Mouse (Mus musculus) ES-E14 (cell line): Measurements from ENCODE around the gene Tbc1d22b. TPM values are rescaled to one million over a fixed set of nuclear protein-coding genes. Genes with fewer than 3 reads are reported as not detected.

Experiments used
- DNase-seq: peaks from one replicate; pipeline ENCODE4 v3.0.0-alpha.2; 2013; ENCODE audit warnings: low read depth, low spot score
- H3K27ac ChIP-seq: 2 replicates; pipeline ENCODE4 v1.5.1; 2012; ENCODE audit warnings: low read depth, mild to moderate bottlenecking, low read length, moderate library complexity, mixed read lengths; ENCODE audit not compliant: poor library complexity, insufficient read depth, severe bottlenecking
- H3K36me3 ChIP-seq: 2 replicates; pipeline ENCODE4 v1.6.1; 2012; ENCODE audit warnings: mild to moderate bottlenecking, low read length, moderate library complexity, mixed read lengths; ENCODE audit not compliant: control insufficient read depth, poor library complexity, insufficient read depth, severe bottlenecking
- H3K4me1 ChIP-seq, 2 experiments: fragments of 150-350 bp in 1 of 2; sonication (generic) in 1 of 2; 2 replicates each; pipeline ENCODE4 v1.6.1; 2012; ENCODE audit warnings: low read length in 2 of 2, mild to moderate bottlenecking in 1 of 2, mixed read lengths in 1 of 2; ENCODE audit not compliant: control insufficient read depth in 2 of 2, insufficient read depth in 2 of 2, poor library complexity in 1 of 2
- H3K4me3 ChIP-seq, 2 experiments: fragments of 150-350 bp in 1 of 2; sonication (generic) in 1 of 2; 2 replicates each; pipeline ENCODE4 v1.5.1; 2012; ENCODE audit warnings: low read length in 2 of 2, low read depth in 1 of 2, mild to moderate bottlenecking in 1 of 2, mixed read lengths in 1 of 2; ENCODE audit not compliant: insufficient read depth in 1 of 2, poor library complexity in 1 of 2, severe bottlenecking in 1 of 2
- H3K9ac ChIP-seq: 2 replicates; pipeline ENCODE4 v1.6.1; 2012; ENCODE audit warnings: low read depth, mild to moderate bottlenecking, low read length, mixed read lengths; ENCODE audit not compliant: poor library complexity, insufficient read depth, severe bottlenecking
- H3K9me3 ChIP-seq: fragments of 150-350 bp; sonication (generic); 2 replicates; pipeline ENCODE4 v1.6.1; 2012; ENCODE audit warnings: low read depth, mild to moderate bottlenecking, low read length; ENCODE audit not compliant: control insufficient read depth, insufficient read depth
- CHD2 ChIP-seq: IDR thresholded peaks from 2 replicates; pipeline ENCODE4 v1.6.1; 2014; ENCODE audit warnings: mild to moderate bottlenecking, low read depth, low read length, inconsistent platforms
- HCFC1 ChIP-seq: IDR thresholded peaks from 2 replicates; pipeline ENCODE4 v1.6.1; 2012; ENCODE audit warnings: low read length, inconsistent platforms, borderline replicate concordance; ENCODE audit not compliant: insufficient read depth
- MAFK ChIP-seq: IDR thresholded peaks from 2 replicates; pipeline ENCODE4 v1.6.1; 2014; ENCODE audit warnings: mild to moderate bottlenecking, low read depth, low read length, inconsistent platforms; ENCODE audit not compliant: insufficient read depth
- ZC3H11A ChIP-seq: IDR thresholded peaks from 2 replicates; pipeline ENCODE4 v1.6.1; 2012; ENCODE audit warnings: low read depth, mild to moderate bottlenecking, inconsistent platforms, low read length, borderline replicate concordance
- ZNF384 ChIP-seq: IDR thresholded peaks from 2 replicates; pipeline ENCODE4 v1.6.1; 2012; ENCODE audit warnings: low read depth, low read length, inconsistent platforms
- in situ Hi-C, 2 experiments: fragments of 600-800 bp; cut with MboI; formaldehyde crosslinking; loops; one replicate each; pipeline ENCODE4 v1.15.1; 2025; ENCODE audit warnings: low sequenced_read_pairs in 2 of 2, inconsistent platforms in 1 of 2; ENCODE audit not compliant: unreplicated experiment in 2 of 2
- total RNA-seq: library from RNA; depleted of rRNA; stranded (reverse); fragments of 300-350 nt; gene quantifications from 2 replicates; pipeline ENCODE4 v1.2.3, GENCODE M21; 2012

Gene Tbc1d22b
- total RNA-seq, 1 experiment: 8.3 TPM

DNA sequence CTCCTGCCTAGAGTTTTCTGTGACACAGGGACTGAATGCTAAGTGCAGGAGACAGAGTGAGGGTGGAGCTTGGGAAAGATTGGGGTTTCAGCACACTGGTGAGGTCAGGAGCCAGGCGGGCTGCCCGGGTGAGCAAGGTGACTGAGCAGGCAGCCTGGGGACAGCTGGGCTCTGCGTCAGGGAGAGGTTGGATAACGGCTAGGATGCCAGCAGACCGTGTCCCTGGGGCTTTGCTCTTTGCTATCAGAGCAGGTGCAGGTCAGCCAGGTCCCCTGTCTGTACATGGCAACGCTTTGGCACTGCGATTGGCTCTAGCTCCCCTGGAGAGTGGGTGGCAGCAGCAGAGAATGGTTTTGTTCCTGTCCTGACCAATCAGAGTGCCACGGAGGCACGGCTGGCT, 77.7 kb downstream of the Tbc1d22b start:
- TF ChIP-seq HCFC1 (no peak), MAFK (no peak), CHD2 (no peak), ZNF384 (no peak), ZC3H11A (no peak)
- DNase-seq: no peak
- Histone ChIP-seq H3K36me3 (peaks cover 38% of the 10 kb centered on the region), H3K27ac (no peak overlapping the region; the same call in 1 of the 2 replicates), H3K4me3 (no peak overlapping the region), H3K9ac (peak overlapping the region; percentile 35; the same call in 1 of the 2 replicates), H3K4me1 (peaks cover 0 to 15% of the 10 kb centered on the region in 2 experiments; a peak in 1 of 4 replicates), H3K9me3 (no peaks in the 10 kb centered on the region)
- in situ Hi-C loops: no loop called here

GRCm38 (mm10) chr17:29628946-29629345, 79.4 kb downstream of the Tbc1d22b start:
- Histone ChIP-seq H3K36me3 (peaks cover 35% of the 10 kb centered on the region), H3K9ac (peak overlapping the region; percentile 2; the same call in 1 of the 2 replicates)
- in situ Hi-C loops: no loop called here

GRCm38 (mm10) chr17:29629620-29630019, 80.0 kb downstream of the Tbc1d22b start:
- Histone ChIP-seq H3K27ac (no peak overlapping the region; the same call in 1 of the 2 replicates), H3K9ac (no peak overlapping the region), H3K4me1 (peaks cover 0 to 25% of the 10 kb centered on the region in 2 experiments; a peak in 2 of 4 replicates), H3K9me3 (no peaks in the 10 kb centered on the region), H3K36me3 (peaks cover 36% of the 10 kb centered on the region), H3K4me3 (no peak overlapping the region)
- peak; percentile 43 for DNase-seq
- in situ Hi-C loops: no loop called here
- no peak for TF ChIP-seq ZC3H11A
- TF ChIP-seq ZNF384: no peak
- TF ChIP-seq HCFC1: no peak
- TF ChIP-seq MAFK: no peak
- TF ChIP-seq CHD2: no peak

More at GRCm38 (mm10) chr17:29628946-29629345, 79.4 kb downstream of the Tbc1d22b start:
- no peak for DNase-seq
- TF ChIP-seq CHD2: no peak
- TF ChIP-seq HCFC1: no peak
- TF ChIP-seq ZC3H11A: no peak
- TF ChIP-seq MAFK: no peak
- no peak for TF ChIP-seq ZNF384
- Histone ChIP-seq H3K27ac (no peak overlapping the region), H3K4me1 (peaks cover 0 to 22% of the 10 kb centered on the region in 2 experiments; a peak in 2 of 4 replicates), H3K9me3 (no peaks in the 10 kb centered on the region), H3K4me3 (no peak overlapping the region)

GRCm38 (mm10) chr17:29632312-29632711, 82.7 kb downstream of the Tbc1d22b start:
- peak; percentile 62; the same call in 1 of the 2 replicates for TF ChIP-seq ZNF384
- TF ChIP-seq HCFC1: no peak
- no peak for TF ChIP-seq MAFK
- Histone ChIP-seq H3K36me3 (peaks cover 34% of the 10 kb centered on the region), H3K4me1 (peaks cover 0 to 26% of the 10 kb centered on the region in 2 experiments; a peak in 2 of 4 replicates), H3K27ac (no peak overlapping the region), H3K4me3 (no peak overlapping the region), H3K9me3 (no peaks in the 10 kb centered on the region), H3K9ac (no peak overlapping the region)
- DNase-seq: no peak
- in situ Hi-C loops: no loop called here

DNA sequence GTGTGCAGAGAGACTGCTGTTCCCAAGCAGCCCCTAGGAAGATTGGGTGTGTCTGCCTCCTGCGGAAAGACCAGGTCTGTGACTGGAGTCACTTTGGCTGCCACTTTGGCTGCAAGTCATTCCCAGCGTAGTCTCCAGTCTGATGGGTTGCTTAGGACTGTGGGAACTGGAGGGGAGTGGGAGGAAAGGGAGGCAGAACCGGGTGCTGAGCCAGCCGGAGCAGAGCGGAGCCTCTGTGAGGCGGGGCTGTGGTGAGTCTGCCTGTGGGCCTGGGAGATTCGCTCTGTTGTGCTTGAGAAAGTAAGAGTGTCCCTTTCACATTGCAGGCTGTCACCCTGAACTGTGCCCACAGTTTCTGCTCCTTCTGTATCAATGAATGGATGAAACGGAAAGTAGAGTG, 85.9 kb downstream of the Tbc1d22b start:
- Histone ChIP-seq H3K9me3 (no peaks in the 10 kb centered on the region), H3K27ac (no peak overlapping the region), H3K9ac (no peak overlapping the region), H3K4me3 (no peak overlapping the region), H3K36me3 (peaks cover 29% of the 10 kb centered on the region), H3K4me1 (peaks cover 0 to 34% of the 10 kb centered on the region in 2 experiments; a peak in 2 of 4 replicates)
- DNase-seq: no peak
- TF ChIP-seq ZC3H11A: no peak
- no peak for TF ChIP-seq ZNF384
- no peak for TF ChIP-seq MAFK
- no peak for TF ChIP-seq CHD2
- TF ChIP-seq HCFC1: no peak
- in situ Hi-C loops: no loop called here
